Mouse (Mus musculus): ENCODE measurements around the gene Pde2a.

DNA sequence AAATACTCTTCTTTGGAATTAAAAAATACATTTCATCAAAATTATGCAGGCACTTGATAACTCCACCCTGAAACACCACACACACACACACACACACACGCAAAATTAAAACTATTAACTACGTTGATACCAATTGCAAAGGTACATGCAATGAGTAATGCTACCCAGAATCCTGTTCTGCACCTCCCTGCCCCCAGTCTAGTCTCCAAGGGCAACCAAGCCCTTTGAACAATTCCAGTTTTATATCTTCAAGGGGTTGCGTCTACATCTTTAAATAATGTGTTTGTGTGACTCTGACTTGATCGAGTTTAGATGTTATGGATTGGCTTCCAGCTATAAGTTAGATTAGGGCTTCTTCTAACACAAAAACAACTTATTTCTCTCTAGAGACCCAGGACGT lies 114.0 kb downstream of the Pde2a start:
- TF ChIP-seq POLR2A (IDR thresholded peaks at IDR 0.05; ENCODE audit: low read depth, low read length) = no peak
- no peak for TF ChIP-seq CTCF (IDR thresholded peaks at IDR 0.05; ENCODE audit: borderline replicate concordance, insufficient read depth, low read length)
